Mouse (Mus musculus) MEL-GATA-1-ER (cell line): Measurements from ENCODE around the gene Cylc2.

Source experiments
- DNase-seq: peaks from one replicate; pipeline ENCODE4 v3.0.0-alpha.2; 2012; ENCODE audit warnings: low read depth; ENCODE audit errors: extremely low read depth

The Cylc2 gene

DNA sequence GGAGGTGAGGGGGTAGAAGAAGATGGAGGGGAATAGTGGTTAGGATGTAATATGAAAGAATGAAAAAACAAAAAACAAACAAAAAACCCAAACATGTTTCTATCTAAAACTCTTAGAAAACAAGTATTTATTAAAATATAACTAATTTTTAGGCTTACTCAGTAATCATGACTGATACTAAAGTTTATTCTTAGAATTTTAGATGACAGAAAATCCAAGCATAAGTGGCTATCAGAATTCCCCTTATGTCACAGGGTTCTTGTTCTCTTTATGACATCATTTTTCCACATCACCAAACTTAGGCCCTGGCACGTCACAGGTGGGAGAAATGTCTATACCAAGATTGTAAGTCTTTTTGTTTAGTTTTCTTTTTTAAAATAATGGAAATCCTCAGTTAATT, at the start of gene Cylc2:
Cylc2 (plus strand) TSS at position 301 of the 400 bp plus-strand sequence.
- no peak for DNase-seq
